Mouse (Mus musculus): ENCODE measurements around the gene Otp. TPM values are rescaled to one million over a fixed set of nuclear protein-coding genes. Genes with fewer than 3 reads are reported as not detected.

Otp gene
- not detected for polyA plus RNA-seq (2014; fragmentation: Illumina TruSeq; extraction: RNeasy Lipid Tissue Mini Kit (QIAGEN cat#74804); ENCODE audit: insufficient read depth, low read depth, low replicate concordance)

DNA sequence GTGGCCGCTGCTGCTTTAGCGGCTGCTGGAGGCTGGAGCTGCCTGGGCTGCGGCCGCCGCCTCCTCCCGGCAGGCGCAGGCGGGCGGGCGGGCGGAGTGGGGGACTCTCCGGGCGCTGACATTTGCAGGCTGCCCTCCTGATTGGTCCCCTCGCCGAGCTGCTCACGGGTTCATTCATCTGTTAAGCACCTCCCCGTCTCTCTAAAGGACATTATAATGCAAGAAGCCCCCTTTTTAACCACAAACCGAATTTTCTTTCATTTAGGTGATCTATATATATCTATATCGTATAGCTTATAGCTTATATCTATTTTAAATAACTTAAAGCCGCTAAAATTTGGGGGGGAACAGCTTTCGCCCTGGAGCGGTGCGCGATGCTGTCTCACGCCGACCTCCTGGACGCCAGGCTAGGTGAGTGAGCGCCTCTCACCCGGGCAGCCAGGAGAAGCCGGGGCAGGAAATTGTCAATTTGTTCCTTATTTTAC is at the start of gene Otp:
Otp (plus strand) TSS at position 207 of the 485 bp plus-strand sequence.

Other genes starting within 250 kb of the Otp start
- gene Tbca, start 86.7 kb upstream of the Otp start, polyA plus RNA-seq (2014; fragmentation: Illumina TruSeq; extraction: RNeasy Lipid Tissue Mini Kit (QIAGEN cat#74804); ENCODE audit: insufficient read depth, low read depth, low replicate concordance): 279 TPM
- gene Wdr41, start 100.7 kb downstream of the Otp start, polyA plus RNA-seq (2014; fragmentation: Illumina TruSeq; extraction: RNeasy Lipid Tissue Mini Kit (QIAGEN cat#74804); ENCODE audit: insufficient read depth, low read depth, low replicate concordance): 10.9 TPM